Mouse (Mus musculus): Measurements from ENCODE around the gene Dnajc3. TPM values are rescaled to one million over a fixed set of nuclear protein-coding genes. Genes with fewer than 3 reads are reported as not detected.

Dnajc3 gene
- polyA plus RNA-seq, 1 experiment from 2014 or later, result 21.8 TPM

GRCm38 (mm10) chr14:118987523-118988496 lies 50.0 kb downstream of the Dnajc3 start:
- H3K27ac ChIP-seq (replicated peaks), result no peak overlapping the region
- H3K4me2 ChIP-seq, result no peak overlapping the region
- no peak overlapping the region for H3K9ac ChIP-seq
- H3K27me3 ChIP-seq, result no peaks in the 10 kb centered on the region
- ATAC-seq (ENCODE audit: low read depth), result no peak
- peaks cover 29% of the 10 kb centered on the region for H3K36me3 ChIP-seq
- H3K9me3 ChIP-seq, result no peaks in the 10 kb centered on the region
- WGBS, result 50% methylated on average over 13 of the region's 13 CpGs
- no peak overlapping the region for H3K4me3 ChIP-seq
- H3K4me1 ChIP-seq (replicated peaks), result no peaks in the 10 kb centered on the region

- peak overlapping the region; percentile 24; the same call in 1 of the 2 replicates for H3K27ac ChIP-seq (replicated peaks)
- no peak overlapping the region for H3K4me3 ChIP-seq
Observed at GRCm38 (mm10) chr14:118995226-118995925, 57.6 kb downstream of the Dnajc3 start.

DNA sequence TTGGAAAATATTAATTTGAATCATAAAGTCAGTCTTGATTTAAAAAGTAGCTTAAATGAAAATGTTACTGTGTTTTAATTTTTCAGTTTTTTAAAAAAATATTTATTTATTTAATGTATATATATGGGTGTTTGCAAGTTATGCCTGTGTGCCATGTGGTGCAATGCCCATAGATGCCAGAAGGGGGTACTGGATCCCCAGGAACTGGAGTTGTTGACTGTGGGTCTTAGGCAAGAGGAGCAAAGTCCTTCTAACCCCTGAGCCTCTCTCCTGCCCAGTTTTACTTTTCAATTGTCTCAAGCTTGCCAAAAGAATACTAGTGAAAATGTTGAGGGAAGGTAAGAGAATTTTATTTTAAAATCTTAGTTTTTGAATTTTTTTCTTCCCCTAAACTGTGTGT lies 65.5 kb downstream of the Dnajc3 start:
- Histone ChIP-seq H3K27ac (replicated peaks) (no peak overlapping the region), H3K9ac (no peak overlapping the region), H3K36me3 (peaks cover 22% of the 10 kb centered on the region), H3K27me3 (no peaks in the 10 kb centered on the region), H3K4me2 (no peak overlapping the region), H3K4me3 (no peak overlapping the region), H3K4me1 (replicated peaks) (peaks cover 13% of the 10 kb centered on the region), H3K9me3 (no peaks in the 10 kb centered on the region)
- no peak for ATAC-seq (ENCODE audit: low read depth)

More at GRCm38 (mm10) chr14:118995226-118995925, 57.6 kb downstream of the Dnajc3 start:
- Histone ChIP-seq H3K9me3 (no peaks in the 10 kb centered on the region), H3K9ac (no peak overlapping the region), H3K36me3 (peaks cover 52% of the 10 kb centered on the region), H3K27me3 (no peaks in the 10 kb centered on the region), H3K4me1 (replicated peaks) (no peaks in the 10 kb centered on the region), H3K4me2 (no peak overlapping the region)
- WGBS, result 87% methylated on average over 9 of the region's 9 CpGs
- ATAC-seq (ENCODE audit: low read depth), result no peak

DNA sequence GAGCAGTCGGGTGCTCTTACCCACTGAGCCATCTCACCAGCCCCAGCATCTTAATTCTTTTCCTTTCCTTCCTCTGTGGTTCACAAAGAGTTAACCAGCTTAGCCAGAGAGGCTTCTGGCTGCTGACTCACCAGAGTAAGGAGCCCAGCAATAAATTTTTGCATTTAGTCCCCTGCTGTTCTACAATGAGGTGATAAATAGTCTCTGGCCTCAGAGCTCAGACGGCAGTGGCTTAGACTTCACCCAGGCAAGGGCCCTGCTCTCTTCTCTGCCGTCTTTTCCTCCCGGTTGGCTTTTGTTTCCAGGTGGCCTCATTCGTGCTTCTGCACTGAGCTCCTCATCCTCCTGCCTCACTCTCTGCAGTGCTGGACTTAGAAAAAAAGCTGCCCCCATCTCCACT lies 68.1 kb downstream of the Dnajc3 start:
- peak overlapping the region; percentile 43; the same call in 1 of the 2 replicates for H3K4me3 ChIP-seq
- H3K27ac ChIP-seq (replicated peaks), result peak overlapping the region; percentile 73
- H3K36me3 ChIP-seq, result peaks cover 14% of the 10 kb centered on the region
- H3K27me3 ChIP-seq, result no peaks in the 10 kb centered on the region
- peak overlapping the region; percentile 50; the same call in 1 of the 2 replicates for H3K9ac ChIP-seq
- peak overlapping the region; percentile 74 for H3K4me2 ChIP-seq
- H3K9me3 ChIP-seq, result no peaks in the 10 kb centered on the region
- ATAC-seq (ENCODE audit: low read depth), result peak; percentile 17
- WGBS, result under 1% methylated on average over 5 of the region's 5 CpGs
- H3K4me1 ChIP-seq (replicated peaks), result peaks cover 13% of the 10 kb centered on the region

- H3K9ac ChIP-seq, result peak overlapping the region; percentile 60
- peaks cover 13% of the 10 kb centered on the region for H3K4me1 ChIP-seq (replicated peaks)
- ATAC-seq (ENCODE audit: low read depth), result no peak
- H3K36me3 ChIP-seq, result peaks cover 8% of the 10 kb centered on the region
- H3K27me3 ChIP-seq, result no peaks in the 10 kb centered on the region
- no peaks in the 10 kb centered on the region for H3K9me3 ChIP-seq
- H3K4me2 ChIP-seq, result peak overlapping the region; percentile 74
- H3K27ac ChIP-seq (replicated peaks), result peak overlapping the region; percentile 74
- 1% methylated on average over 49 of the region's 49 CpGs for WGBS
- H3K4me3 ChIP-seq, result peak overlapping the region; percentile 43
Observed at GRCm38 (mm10) chr14:119006441-119007102, 68.8 kb downstream of the Dnajc3 start.

DNA sequence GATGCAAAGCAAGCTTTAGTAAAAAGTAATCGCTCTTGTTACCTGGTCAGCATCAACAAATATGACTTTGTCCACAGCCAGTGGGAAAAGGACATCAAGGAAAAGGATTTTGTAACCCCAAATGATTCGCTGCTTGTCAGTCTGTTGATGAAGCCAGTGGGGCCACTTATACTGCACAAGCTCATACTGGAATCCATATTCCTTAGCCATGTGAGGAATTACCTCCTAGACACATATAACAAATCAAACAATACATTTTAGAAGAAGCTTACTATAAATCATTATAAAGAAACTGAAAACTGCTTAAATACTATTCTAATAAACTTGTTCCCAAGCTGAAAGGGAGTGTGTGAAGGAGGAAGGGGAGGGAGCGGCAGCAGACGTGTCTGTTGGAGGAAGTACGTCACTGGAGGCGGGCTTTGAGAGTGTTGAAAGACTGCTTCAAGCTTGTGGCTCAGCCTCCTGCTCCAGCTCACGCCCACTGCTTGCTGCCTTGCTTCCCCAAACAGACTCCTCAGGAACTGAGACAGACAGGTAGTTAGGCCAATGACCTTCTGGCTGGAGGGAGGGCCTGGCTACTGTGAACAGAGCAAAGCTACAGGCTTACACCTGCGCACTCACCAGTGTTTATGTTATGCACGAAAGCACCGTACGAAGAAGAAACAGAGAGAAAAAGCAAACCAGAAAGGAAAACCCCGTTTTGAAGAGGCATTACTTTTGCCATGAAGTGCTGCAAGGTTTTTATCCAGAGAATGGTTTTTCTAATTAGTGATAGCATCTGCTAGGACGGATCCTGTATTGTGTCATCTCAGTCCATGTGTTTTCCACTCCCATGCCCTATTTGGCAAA lies 69.6 kb downstream of the Dnajc3 start:
- peak overlapping the region; percentile 75 for H3K27ac ChIP-seq (replicated peaks)
- under 1% methylated on average over 13 of the region's 13 CpGs for WGBS
- H3K4me1 ChIP-seq (replicated peaks), result peaks cover 16% of the 10 kb centered on the region
- peak overlapping the region; percentile 74 for H3K4me2 ChIP-seq
- no peaks in the 10 kb centered on the region for H3K27me3 ChIP-seq
- peak overlapping the region; percentile 43 for H3K4me3 ChIP-seq
- peak overlapping the region; percentile 63 for H3K9ac ChIP-seq
- peak; percentile 99 for ATAC-seq (ENCODE audit: low read depth)
- H3K36me3 ChIP-seq, result peaks cover 7% of the 10 kb centered on the region; the same call in 1 of the 2 replicates
- no peaks in the 10 kb centered on the region for H3K9me3 ChIP-seq

DNA sequence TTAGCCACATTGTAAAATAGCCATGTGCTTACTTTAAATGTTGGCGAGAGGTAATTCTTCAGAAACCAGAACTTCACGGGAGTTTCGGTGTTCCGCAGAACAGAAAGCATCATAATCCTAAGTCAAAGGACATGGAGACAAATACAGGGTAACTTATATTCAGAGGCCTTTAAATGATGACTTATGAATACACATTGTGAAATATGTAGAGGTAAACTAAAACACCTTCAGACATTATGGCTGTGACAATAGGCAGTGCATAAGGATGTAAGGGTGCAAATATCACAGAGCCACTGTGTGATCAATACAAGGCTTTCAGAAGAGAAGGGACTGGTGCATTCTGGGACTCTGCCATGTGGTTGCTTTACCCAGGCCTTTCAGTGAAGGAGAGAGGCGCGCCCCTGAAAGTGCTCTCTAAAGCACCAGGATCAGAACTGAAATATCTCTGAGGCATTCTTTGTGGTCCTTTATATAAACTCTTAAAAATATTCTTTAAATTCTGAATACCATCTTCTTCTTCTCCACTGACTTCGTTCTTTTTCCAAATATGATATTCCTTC lies 70.3 kb downstream of the Dnajc3 start:
- H3K9ac ChIP-seq, result peak overlapping the region; percentile 63

DNA sequence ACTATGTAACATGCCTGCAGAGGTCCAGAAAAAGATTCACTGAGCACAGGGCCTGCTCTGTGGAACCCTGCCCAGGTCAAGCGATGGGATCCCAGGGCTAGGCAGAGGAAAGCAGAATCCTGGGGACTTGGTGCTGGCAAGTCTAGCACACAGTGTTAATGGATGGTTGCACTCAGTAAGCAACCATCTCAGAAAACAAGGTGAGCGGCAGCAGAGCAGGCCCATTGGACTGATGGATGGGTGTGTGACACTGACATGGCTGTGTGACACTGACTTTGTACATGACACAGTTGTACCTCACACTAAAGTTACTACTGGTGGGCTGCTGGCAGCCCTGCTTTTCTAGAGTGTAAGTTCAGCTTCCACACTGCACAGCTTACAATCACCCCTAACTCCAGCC lies 71.8 kb downstream of the Dnajc3 start:
- H3K36me3 ChIP-seq, result peaks cover 5% of the 10 kb centered on the region; the same call in 1 of the 2 replicates
- no peaks in the 10 kb centered on the region for H3K9me3 ChIP-seq
- no peak overlapping the region for H3K27ac ChIP-seq (replicated peaks)
- H3K4me2 ChIP-seq, result no peak overlapping the region
- H3K27me3 ChIP-seq, result no peaks in the 10 kb centered on the region
- peaks cover 22% of the 10 kb centered on the region for H3K4me1 ChIP-seq (replicated peaks)
- H3K4me3 ChIP-seq, result no peak overlapping the region
- no peak overlapping the region for H3K9ac ChIP-seq
- ATAC-seq (ENCODE audit: low read depth), result no peak
- WGBS, result 90% methylated on average over 2 of the region's 2 CpGs

More for the DNA sequence above, 70.3 kb downstream of the Dnajc3 start:
- Histone ChIP-seq H3K4me3 (peak overlapping the region; percentile 43), H3K4me2 (peak overlapping the region; percentile 74), H3K4me1 (replicated peaks) (peaks cover 22% of the 10 kb centered on the region), H3K27ac (replicated peaks) (peak overlapping the region; percentile 75), H3K36me3 (peaks cover 5% of the 10 kb centered on the region; the same call in 1 of the 2 replicates), H3K9me3 (no peaks in the 10 kb centered on the region), H3K27me3 (no peaks in the 10 kb centered on the region)
- no peak for ATAC-seq (ENCODE audit: low read depth)
- 53% methylated on average over 7 of the region's 7 CpGs for WGBS

DNA sequence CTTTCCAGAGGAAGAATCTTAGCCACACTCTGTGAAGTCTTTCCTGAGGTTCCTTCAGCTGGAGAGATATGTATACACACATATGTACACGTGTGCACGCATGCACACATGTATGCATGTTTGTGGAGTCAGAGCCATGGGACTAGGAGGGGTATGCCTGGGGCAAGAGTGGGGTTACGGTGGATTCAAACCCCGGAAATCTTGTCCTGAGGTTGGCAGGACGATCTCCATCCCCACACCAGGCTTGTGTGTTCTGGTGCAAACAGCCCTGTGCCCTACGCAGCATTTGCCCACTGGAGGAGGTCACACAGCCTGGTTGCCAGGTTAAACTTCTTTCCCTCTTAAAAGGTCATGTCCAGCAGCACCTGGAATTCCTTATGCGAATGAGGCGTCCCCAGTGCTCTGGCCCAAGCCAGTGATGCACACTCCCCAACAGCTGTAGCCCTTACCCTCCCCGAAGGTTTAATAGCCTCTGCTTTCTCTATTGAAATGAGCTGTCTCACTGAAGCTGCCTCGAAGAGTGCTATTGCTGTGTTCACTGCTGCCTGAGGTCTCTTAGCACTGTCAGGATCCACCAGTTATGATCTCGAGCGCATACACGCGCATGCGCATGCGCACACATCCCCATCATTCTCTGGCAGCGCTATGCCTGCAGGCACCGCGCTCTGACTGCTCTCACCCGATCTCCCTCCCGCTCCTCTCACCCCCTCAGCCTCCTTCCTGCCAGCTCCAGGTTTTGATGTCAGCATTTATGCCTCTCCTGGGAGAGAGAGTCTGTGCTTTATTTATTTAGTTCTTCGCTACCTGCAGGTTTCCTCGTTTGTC lies 75.0 kb downstream of the Dnajc3 start:
- H3K4me1 ChIP-seq (replicated peaks), result peaks cover 13% of the 10 kb centered on the region
- H3K36me3 ChIP-seq, result peaks cover 16% of the 10 kb centered on the region
- H3K27ac ChIP-seq (replicated peaks), result peak overlapping the region; percentile 92
- H3K9ac ChIP-seq, result peak overlapping the region; percentile 53; the same call in 1 of the 2 replicates
- H3K9me3 ChIP-seq, result no peaks in the 10 kb centered on the region
- WGBS, result 52% methylated on average over 23 of the region's 23 CpGs
- H3K4me2 ChIP-seq, result peak overlapping the region; percentile 46
- H3K4me3 ChIP-seq, result peak overlapping the region; percentile 13; the same call in 1 of the 2 replicates
- peak; percentile 94 for ATAC-seq (ENCODE audit: low read depth)
- H3K27me3 ChIP-seq, result no peaks in the 10 kb centered on the region

GRCm38 (mm10) chr14:119013549-119013948 lies 75.8 kb downstream of the Dnajc3 start:
- Histone ChIP-seq H3K9me3 (no peaks in the 10 kb centered on the region), H3K4me3 (peak overlapping the region; percentile 13; the same call in 1 of the 2 replicates), H3K27me3 (no peaks in the 10 kb centered on the region), H3K4me1 (replicated peaks) (peaks cover 8% of the 10 kb centered on the region), H3K9ac (no peak overlapping the region), H3K27ac (replicated peaks) (peak overlapping the region; percentile 92), H3K4me2 (peak overlapping the region; percentile 46), H3K36me3 (peaks cover 21% of the 10 kb centered on the region)
- peak; percentile 71 for ATAC-seq (ENCODE audit: low read depth)
- WGBS, result 48% methylated on average over 12 of the region's 12 CpGs
